Mouse (Mus musculus) midbrain, embryonic 15.5 days (tissue): ENCODE results near the gene Foxp1. TPM values are rescaled to one million over a fixed set of nuclear protein-coding genes. Genes with fewer than 3 reads are reported as not detected.
A peak's percentile ranks its signal among the peaks of the same experiment; 100 is the strongest.

Experiments
- ATAC-seq: fragments of 200-750 bp; cut with Nextera tagmentation; replicated peaks from 2 replicates; pipeline ENCODE4 v1.8.0; 2017; ENCODE audit warnings: moderate TSS enrichment
- H3K27ac ChIP-seq: fragments of 300-500 bp; sonication (generic); 2 replicates; pipeline ENCODE4 v1.5.1; 2015; ENCODE audit warnings: mild to moderate bottlenecking, inconsistent platforms
- H3K27me3 ChIP-seq: fragments of 300-500 bp; sonication (generic); replicated peaks from 2 replicates; pipeline ENCODE4 v1.6.1; 2015; ENCODE audit warnings: inconsistent platforms
- H3K36me3 ChIP-seq: fragments of 300-500 bp; sonication (generic); replicated peaks from 2 replicates; pipeline ENCODE4 v1.6.1; 2015; ENCODE audit warnings: inconsistent platforms
- H3K4me1 ChIP-seq: fragments of 300-500 bp; sonication (generic); 2 replicates; pipeline ENCODE4 v1.6.1; 2015; ENCODE audit warnings: inconsistent platforms
- H3K4me2 ChIP-seq: fragments of 300-500 bp; sonication (generic); 2 replicates; pipeline ENCODE4 v1.6.1; 2015; ENCODE audit warnings: inconsistent platforms, mild to moderate bottlenecking, moderate library complexity
- H3K4me3 ChIP-seq: fragments of 300-500 bp; sonication (generic); 2 replicates; pipeline ENCODE4 v1.5.1; 2015; ENCODE audit warnings: mild to moderate bottlenecking, inconsistent platforms
- H3K9ac ChIP-seq: fragments of 300-500 bp; sonication (generic); 2 replicates; pipeline ENCODE4 v1.6.1; 2015; ENCODE audit warnings: mild to moderate bottlenecking, inconsistent platforms
- H3K9me3 ChIP-seq: fragments of 300-500 bp; sonication (generic); 2 replicates; pipeline ENCODE4 v1.6.1; 2016; ENCODE audit warnings: inconsistent platforms
- WGBS: fragments of 180-500 bp; shearing (Covaris S2); methylation state at CpG from one replicate; pipeline ENCODE4 v1.1.7; 2015; ENCODE audit warnings: mixed read lengths; 5-methylcytosine and 5-hydroxymethylcytosine counted together
- polyA plus RNA-seq: library from polyadenylated mRNA; unstranded; fragments of >200 nt; fragmentation: Nextera tagmentation; extraction: Ambion mirVana; gene quantifications from 2 replicates; pipeline ENCODE4 v1.2.1, GENCODE M21; 2015

Gene Foxp1
- polyA plus RNA-seq, 1 experiment from 2014 or later = 84.1 TPM

GRCm38 (mm10) chr6:99394801-99395200, 127.7 kb downstream of the Foxp1 start:
- Histone ChIP-seq H3K27me3 (no peaks in the 10 kb centered on the region), H3K36me3 (no peaks in the 10 kb centered on the region), H3K27ac (no peak overlapping the region), H3K9me3 (no peaks in the 10 kb centered on the region), H3K4me3 (no peak overlapping the region), H3K4me1 (0 out of 2 replicates have a peak, but pooled peaks cover 5% of the 10 kb centered on the region), H3K4me2 (no peak overlapping the region), H3K9ac (no peak overlapping the region)
- WGBS = 68% methylated on average over 5 of the region's 5 CpGs
- ATAC-seq = no peak

- Histone ChIP-seq H3K27me3 (no peaks in the 10 kb centered on the region), H3K4me2 (no peak overlapping the region), H3K27ac (no peak overlapping the region), H3K9ac (no peak overlapping the region), H3K4me1 (0 out of 2 replicates have a peak, but pooled peaks cover 5% of the 10 kb centered on the region), H3K4me3 (no peak overlapping the region), H3K9me3 (no peaks in the 10 kb centered on the region), H3K36me3 (no peaks in the 10 kb centered on the region)
- 93% methylated on average over 6 of the region's 6 CpGs for WGBS
- no peak for ATAC-seq
Measured at GRCm38 (mm10) chr6:99392484-99392883, 130.0 kb downstream of the Foxp1 start.

- H3K27ac ChIP-seq = 0 out of 2 replicates have a peak overlapping the region, but pooled peaks have one; percentile 27
- 76% methylated on average over 19 of the region's 19 CpGs for WGBS
- no peaks in the 10 kb centered on the region for H3K9me3 ChIP-seq
- no peak for ATAC-seq
- H3K4me1 ChIP-seq = no peaks in the 10 kb centered on the region
- no peak overlapping the region for H3K9ac ChIP-seq
- H3K27me3 ChIP-seq = no peaks in the 10 kb centered on the region
- H3K36me3 ChIP-seq = no peaks in the 10 kb centered on the region
- no peak overlapping the region for H3K4me3 ChIP-seq
- no peak overlapping the region for H3K4me2 ChIP-seq
Measured at GRCm38 (mm10) chr6:99388741-99389675, 133.5 kb downstream of the Foxp1 start.

GRCm38 (mm10) chr6:99388023-99388422, 134.5 kb downstream of the Foxp1 start:
- no peak for ATAC-seq
- WGBS = 86% methylated on average over 5 of the region's 5 CpGs

GRCm38 (mm10) chr6:99385059-99385604, 137.4 kb downstream of the Foxp1 start:
- no peaks in the 10 kb centered on the region for H3K9me3 ChIP-seq
- H3K4me3 ChIP-seq = no peak overlapping the region
- no peaks in the 10 kb centered on the region for H3K36me3 ChIP-seq
- no peak overlapping the region for H3K4me2 ChIP-seq
- H3K27ac ChIP-seq = no peak overlapping the region
- H3K9ac ChIP-seq = no peak overlapping the region
- no peaks in the 10 kb centered on the region for H3K27me3 ChIP-seq
- 88% methylated on average over 2 of the region's 2 CpGs for WGBS
- no peaks in the 10 kb centered on the region for H3K4me1 ChIP-seq
- no peak for ATAC-seq

More at GRCm38 (mm10) chr6:99388023-99388422, 134.5 kb downstream of the Foxp1 start:
- no peaks in the 10 kb centered on the region for H3K36me3 ChIP-seq
- no peak overlapping the region for H3K9ac ChIP-seq
- no peaks in the 10 kb centered on the region for H3K27me3 ChIP-seq
- no peaks in the 10 kb centered on the region for H3K9me3 ChIP-seq
- no peak overlapping the region for H3K4me3 ChIP-seq
- no peaks in the 10 kb centered on the region for H3K4me1 ChIP-seq
- H3K27ac ChIP-seq = no peak overlapping the region
- no peak overlapping the region for H3K4me2 ChIP-seq

- WGBS = 91% methylated on average over 4 of the region's 4 CpGs
- no peak overlapping the region for H3K4me3 ChIP-seq
- ATAC-seq = no peak
- no peaks in the 10 kb centered on the region for H3K4me1 ChIP-seq
- H3K27ac ChIP-seq = no peak overlapping the region
- H3K4me2 ChIP-seq = no peak overlapping the region
- no peaks in the 10 kb centered on the region for H3K36me3 ChIP-seq
- no peaks in the 10 kb centered on the region for H3K27me3 ChIP-seq
- H3K9me3 ChIP-seq = no peaks in the 10 kb centered on the region
- no peak overlapping the region for H3K9ac ChIP-seq
Measured at GRCm38 (mm10) chr6:99383846-99384472, 138.6 kb downstream of the Foxp1 start.

- WGBS = 98% methylated on average over 5 of the region's 5 CpGs
- Histone ChIP-seq H3K27me3 (no peaks in the 10 kb centered on the region), H3K9me3 (no peaks in the 10 kb centered on the region), H3K36me3 (no peaks in the 10 kb centered on the region), H3K4me3 (no peak overlapping the region), H3K9ac (no peak overlapping the region), H3K4me1 (peaks cover 20% of the 10 kb centered on the region), H3K4me2 (no peak overlapping the region), H3K27ac (no peak overlapping the region)
- ATAC-seq = no peak
Measured at GRCm38 (mm10) chr6:99380146-99380545, 142.4 kb downstream of the Foxp1 start.

- Histone ChIP-seq H3K4me2 (no peak overlapping the region), H3K36me3 (no peaks in the 10 kb centered on the region), H3K4me1 (peaks cover 22% of the 10 kb centered on the region), H3K9me3 (no peaks in the 10 kb centered on the region), H3K27ac (no peak overlapping the region), H3K9ac (no peak overlapping the region), H3K4me3 (no peak overlapping the region), H3K27me3 (no peaks in the 10 kb centered on the region)
- ATAC-seq = no peak
- WGBS = 80% methylated on average over 7 of the region's 7 CpGs
Measured at GRCm38 (mm10) chr6:99378997-99379710, 143.4 kb downstream of the Foxp1 start.

- ATAC-seq = no peak
- H3K9ac ChIP-seq = no peak overlapping the region
- H3K36me3 ChIP-seq = no peaks in the 10 kb centered on the region
- H3K4me1 ChIP-seq = peaks cover 24% of the 10 kb centered on the region
- no peak overlapping the region for H3K4me2 ChIP-seq
- H3K27ac ChIP-seq = no peak overlapping the region
- no peaks in the 10 kb centered on the region for H3K27me3 ChIP-seq
- WGBS = 56% methylated on average over 4 of the region's 4 CpGs
- no peaks in the 10 kb centered on the region for H3K9me3 ChIP-seq
- H3K4me3 ChIP-seq = no peak overlapping the region
Measured at GRCm38 (mm10) chr6:99377716-99378115, 144.8 kb downstream of the Foxp1 start.

GRCm38 (mm10) chr6:99377131-99377530, 145.4 kb downstream of the Foxp1 start:
- Histone ChIP-seq H3K4me3 (no peak overlapping the region), H3K36me3 (no peaks in the 10 kb centered on the region), H3K27ac (0 out of 2 replicates have a peak overlapping the region, but pooled peaks have one; percentile 8), H3K27me3 (no peaks in the 10 kb centered on the region), H3K9me3 (no peaks in the 10 kb centered on the region), H3K4me2 (no peak overlapping the region), H3K4me1 (peaks cover 24% of the 10 kb centered on the region), H3K9ac (no peak overlapping the region)
- no peak for ATAC-seq
- WGBS = 59% methylated on average over 2 of the region's 2 CpGs

GRCm38 (mm10) chr6:99376721-99377120, 145.8 kb downstream of the Foxp1 start:
- Histone ChIP-seq H3K9ac (no peak overlapping the region), H3K27me3 (no peaks in the 10 kb centered on the region)

GRCm38 (mm10) chr6:99375865-99376264, 146.7 kb downstream of the Foxp1 start:
- Histone ChIP-seq H3K27ac (no peak overlapping the region), H3K4me3 (no peak overlapping the region), H3K4me2 (no peak overlapping the region), H3K4me1 (peaks cover 24% of the 10 kb centered on the region), H3K27me3 (no peaks in the 10 kb centered on the region), H3K36me3 (no peaks in the 10 kb centered on the region), H3K9ac (no peak overlapping the region), H3K9me3 (no peaks in the 10 kb centered on the region)
- ATAC-seq = no peak
- 49% methylated on average over 6 of the region's 6 CpGs for WGBS

More at GRCm38 (mm10) chr6:99376721-99377120, 145.8 kb downstream of the Foxp1 start:
- WGBS = 81% methylated on average over 8 of the region's 8 CpGs
- ATAC-seq = no peak
- no peak overlapping the region for H3K4me2 ChIP-seq
- H3K27ac ChIP-seq = no peak overlapping the region
- H3K4me3 ChIP-seq = no peak overlapping the region
- H3K36me3 ChIP-seq = no peaks in the 10 kb centered on the region
- H3K9me3 ChIP-seq = no peaks in the 10 kb centered on the region
- H3K4me1 ChIP-seq = peaks cover 24% of the 10 kb centered on the region
